Mouse (Mus musculus) cerebellum, adult 2 months (tissue): ENCODE results near the gene Gm10073. TPM values are rescaled to one million over a fixed set of nuclear protein-coding genes. Genes with fewer than 3 reads are reported as not detected.
"Not testable (repeated sequence)": the region's sequence is repeated elsewhere in the genome, so short reads cannot be mapped to it uniquely, and the experiment has no call there.

Experiments
- DNase-seq, 2 experiments: peaks; one replicate each; pipeline ENCODE4 v3.0.0; 2021
- H3K27ac ChIP-seq: fragments of 200-500 bp; 2 replicates; pipeline ENCODE4 v1.5.1; 2012; ENCODE audit warnings: low read length, control low read depth, inconsistent platforms; ENCODE audit not compliant: insufficient read depth
- H3K27me3 ChIP-seq: fragments of 200-500 bp; 2 replicates; pipeline ENCODE4 v1.6.1; 2012; ENCODE audit warnings: inconsistent platforms, mild to moderate bottlenecking, low read length, moderate library complexity; ENCODE audit not compliant: control insufficient read depth, insufficient read depth
- H3K4me1 ChIP-seq: fragments of 200-500 bp; 2 replicates; pipeline ENCODE4 v1.6.1; 2011; ENCODE audit warnings: low read length; ENCODE audit not compliant: control insufficient read depth, insufficient read depth
- H3K4me3 ChIP-seq: fragments of 200-500 bp; replicated peaks from 2 replicates; pipeline ENCODE3; 2011; ENCODE audit warnings: mild to moderate bottlenecking, low read depth, low read length, control low read depth; ENCODE audit not compliant: insufficient read depth
- CTCF ChIP-seq: fragments of 200-500 bp; IDR thresholded peaks from 2 replicates; pipeline ENCODE4 v1.5.1; 2011; ENCODE audit warnings: low read depth, mild to moderate bottlenecking, control low read depth, low read length, moderate library complexity, borderline replicate concordance; ENCODE audit not compliant: insufficient read depth
- POLR2A ChIP-seq: fragments of 200-500 bp; IDR thresholded peaks from 2 replicates; pipeline ENCODE4 v1.6.1; 2011; ENCODE audit warnings: low read length, control low read depth, borderline replicate concordance; ENCODE audit not compliant: insufficient read depth
- whole genome bisulfite sequencing: fragments of 180-500 bp; shearing (Covaris S2); methylation state at CpG from one replicate; pipeline ENCODE4 v1.1.7; 2018; 5-methylcytosine and 5-hydroxymethylcytosine counted together
- polyA plus RNA-seq: library from polyadenylated mRNA; depleted of rRNA; stranded (reverse); fragments of >200 nt; gene quantifications from 2 replicates; pipeline ENCODE4 v1.2.3, GENCODE M21; 2012

Gene Gm10073
- polyA plus RNA-seq, 1 experiment: 40.9 TPM

DNA sequence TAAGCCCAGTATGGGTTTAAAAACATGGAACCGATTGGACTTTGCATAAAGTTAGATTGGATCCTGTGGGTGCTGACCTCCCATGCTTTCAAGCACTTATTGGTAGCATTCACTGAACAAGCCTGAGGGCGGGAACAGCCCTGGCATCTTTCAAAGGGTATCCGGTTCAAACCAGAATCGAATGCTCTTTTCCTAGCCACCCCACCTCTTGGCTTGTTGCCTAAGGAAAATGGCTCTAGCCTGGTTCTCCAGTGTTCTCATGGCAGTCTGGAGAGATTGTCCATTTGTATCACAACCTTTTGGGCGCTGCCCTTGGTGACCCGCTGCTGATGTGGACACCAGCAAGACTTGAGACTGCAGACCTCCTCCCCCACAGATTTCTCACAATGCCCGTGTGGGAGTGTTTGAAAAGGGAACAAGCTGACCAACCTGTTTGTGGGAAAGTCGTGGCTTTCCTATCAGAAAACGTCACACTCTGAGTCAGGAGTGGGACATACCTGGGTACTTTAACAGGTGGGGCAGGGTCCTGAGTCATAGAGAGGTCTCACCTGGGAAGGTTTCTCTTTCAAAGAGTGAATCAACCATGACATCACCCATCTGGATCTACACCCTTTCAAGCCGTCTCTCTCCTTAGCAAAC is 42.5 kb upstream of the Gm10073 start:
- no peak overlapping the region for H3K4me3 ChIP-seq
- no peak for DNase-seq
- no peak overlapping the region for H3K27ac ChIP-seq
- H3K27me3 ChIP-seq: no peaks in the 10 kb centered on the region
- H3K4me1 ChIP-seq: peaks cover 8% of the 10 kb centered on the region
- TF ChIP-seq POLR2A (no peak), CTCF (no peak)
- WGBS: 78% methylated on average over 10 of the region's 10 CpGs

- Histone ChIP-seq H3K4me3 (no peak overlapping the region), H3K27me3 (no peaks in the 10 kb centered on the region), H3K27ac (no peak overlapping the region), H3K4me1 (no peaks in the 10 kb centered on the region)
- TF ChIP-seq CTCF: no peak
- no peak for TF ChIP-seq POLR2A
- DNase-seq: no peak
- WGBS: 70% methylated on average over 5 of the region's 5 CpGs
Observed at GRCm38 (mm10) chr8:106614704-106615103, 41.4 kb upstream of the Gm10073 start.

GRCm38 (mm10) chr8:106612047-106612446 is 38.8 kb upstream of the Gm10073 start:
- no peak for TF ChIP-seq POLR2A
- no peak for TF ChIP-seq CTCF
- Histone ChIP-seq H3K27ac (no peak overlapping the region), H3K27me3 (no peaks in the 10 kb centered on the region), H3K4me1 (no peaks in the 10 kb centered on the region), H3K4me3 (no peak overlapping the region)
- DNase-seq: no peak
- WGBS: 70% methylated on average over 3 of the region's 3 CpGs

DNA sequence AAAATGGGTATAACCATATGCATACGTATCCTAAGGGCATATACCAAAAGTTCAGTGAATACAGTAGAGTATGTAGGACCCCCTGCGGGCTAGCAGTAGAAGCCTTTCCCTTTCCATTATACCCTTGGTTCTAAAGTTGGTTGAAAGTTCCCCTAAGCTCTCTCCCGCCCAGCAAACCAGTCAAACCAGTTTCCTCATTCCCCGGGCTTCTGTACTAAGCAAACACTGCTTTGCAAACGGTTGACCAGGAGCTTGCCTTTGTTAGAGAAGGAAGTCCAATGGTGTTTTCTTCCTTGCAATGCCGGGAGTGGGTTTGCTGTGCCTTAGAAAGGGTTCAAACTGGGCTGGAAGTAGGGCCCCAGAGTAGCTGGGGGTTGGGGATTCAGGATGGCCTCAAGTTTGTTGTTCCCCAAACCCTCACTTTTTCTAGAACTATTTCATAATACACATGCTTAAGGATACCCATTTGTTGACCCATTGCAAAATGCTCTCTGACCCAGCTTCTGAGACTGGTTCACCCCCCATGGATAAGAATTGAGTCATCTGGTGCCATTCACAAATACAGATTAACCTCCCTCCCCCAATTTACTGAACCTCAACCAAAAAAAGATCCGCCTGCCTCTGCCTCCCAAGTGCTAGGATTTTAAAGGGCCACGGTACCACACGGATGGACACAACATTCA is 37.8 kb upstream of the Gm10073 start:
- whole genome bisulfite sequencing: 70% methylated on average over 9 of the region's 9 CpGs
- TF ChIP-seq CTCF (no peak), POLR2A (no peak)
- DNase-seq: no peak
- no peak overlapping the region for H3K27ac ChIP-seq
- peaks cover 1% of the 10 kb centered on the region; the same call in 1 of the 2 replicates for H3K27me3 ChIP-seq
- H3K4me1 ChIP-seq: no peaks in the 10 kb centered on the region
- H3K4me3 ChIP-seq: no peak overlapping the region

- no peak for DNase-seq
- Histone ChIP-seq H3K4me1 (no peaks in the 10 kb centered on the region), H3K4me3 (no peak overlapping the region), H3K27ac (no peak overlapping the region), H3K27me3 (peaks cover 1% of the 10 kb centered on the region; the same call in 1 of the 2 replicates)
- WGBS: 67% methylated on average over 7 of the region's 7 CpGs
- TF ChIP-seq CTCF: no peak
- no peak for TF ChIP-seq POLR2A
Observed at GRCm38 (mm10) chr8:106609076-106609903, 36.0 kb upstream of the Gm10073 start.

- 61% methylated on average over 3 of the region's 3 CpGs for WGBS
- DNase-seq: no peak
- TF ChIP-seq POLR2A: no peak
- no peak for TF ChIP-seq CTCF
- peaks cover 2% of the 10 kb centered on the region; the same call in 1 of the 2 replicates for H3K4me1 ChIP-seq
- no peak overlapping the region for H3K27ac ChIP-seq
- H3K4me3 ChIP-seq: no peak overlapping the region
- peaks cover 2% of the 10 kb centered on the region; the same call in 1 of the 2 replicates for H3K27me3 ChIP-seq
Observed at GRCm38 (mm10) chr8:106608425-106608824, 35.2 kb upstream of the Gm10073 start.

- H3K27me3 ChIP-seq, DNase-seq, H3K4me3 ChIP-seq, H3K4me1 ChIP-seq, H3K27ac ChIP-seq: not testable (repeated sequence)
- 79% methylated on average over 4 of the region's 4 CpGs for WGBS
Observed at GRCm38 (mm10) chr8:106607783-106608182, 34.5 kb upstream of the Gm10073 start.
